Mouse (Mus musculus): ENCODE data around the gene Bcl2. TPM values are rescaled to one million over a fixed set of nuclear protein-coding genes. Genes with fewer than 3 reads are reported as not detected.

The Bcl2 gene
- 0.63 and 0.98 TPM in 2 replicates for total RNA-seq (2012; rRNA removed)

GRCm38 (mm10) chr1:106713621-106714529 lies at the start of gene Bcl2:
Bcl2 (minus strand) TSS chr1:106714274.
- in situ Hi-C loops (cut with MboI; ENCODE audit: low sequenced_read_pairs in 2 of 2, unreplicated experiment in 2 of 2), result no loop called here

GRCm38 (mm10) chr1:106760750-106761149 lies 46.7 kb upstream of the Bcl2 start:
- no peak for DNase-seq (ENCODE audit: low read depth, low spot score)
- no peak overlapping the region for H3K4me3 ChIP-seq (ENCODE audit: insufficient read depth in 1 of 2, low read depth in 1 of 2, low read length in 2 of 2, poor library complexity in 1 of 2, severe bottlenecking in 1 of 2)
- H3K36me3 ChIP-seq (ENCODE audit: control insufficient read depth, insufficient read depth, low read length, poor library complexity, severe bottlenecking), result no peaks in the 10 kb centered on the region; the same call in 1 of the 2 replicates
- in situ Hi-C loops (cut with MboI; ENCODE audit: low sequenced_read_pairs in 2 of 2, unreplicated experiment in 2 of 2), result no loop called here
- no peak overlapping the region for H3K9ac ChIP-seq (ENCODE audit: insufficient read depth, low read depth, low read length, poor library complexity, severe bottlenecking)
- no peak overlapping the region for H3K27ac ChIP-seq (ENCODE audit: insufficient read depth, low read depth, low read length, poor library complexity, severe bottlenecking)
- H3K4me1 ChIP-seq (ENCODE audit: control insufficient read depth in 2 of 2, insufficient read depth in 2 of 2, low read length in 2 of 2, poor library complexity in 1 of 2), result peaks cover 0 to 2% of the 10 kb centered on the region in 2 experiments; a peak in 1 of 4 replicates
- H3K9me3 ChIP-seq (ENCODE audit: control insufficient read depth, insufficient read depth, low read depth, low read length), result no peaks in the 10 kb centered on the region
- TF ChIP-seq CHD2 (IDR thresholded peaks at IDR 0.05; ENCODE audit: low read depth, low read length), result no peak
- no peak for TF ChIP-seq MAFK (IDR thresholded peaks at IDR 0.05; ENCODE audit: insufficient read depth, low read depth, low read length)
- no peak for TF ChIP-seq HCFC1 (IDR thresholded peaks at IDR 0.05; ENCODE audit: borderline replicate concordance, insufficient read depth, low read length)
- no peak for TF ChIP-seq ZNF384 (IDR thresholded peaks at IDR 0.05; ENCODE audit: low read depth, low read length)
- TF ChIP-seq ZC3H11A (IDR thresholded peaks at IDR 0.05; ENCODE audit: borderline replicate concordance, low read depth, low read length), result no peak

More at GRCm38 (mm10) chr1:106713621-106714529, at the start of gene Bcl2:
- Histone ChIP-seq H3K4me3 (ENCODE audit: insufficient read depth in 1 of 2, low read depth in 1 of 2, low read length in 2 of 2, poor library complexity in 1 of 2, severe bottlenecking in 1 of 2) (peak within 1 kb of the TSS; percentile 71 to 74), H3K9ac (ENCODE audit: insufficient read depth, low read depth, low read length, poor library complexity, severe bottlenecking) (peak within 1 kb of the TSS; percentile 74), H3K27ac (ENCODE audit: insufficient read depth, low read depth, low read length, poor library complexity, severe bottlenecking) (no peak within 1 kb of the TSS), H3K4me1 (ENCODE audit: control insufficient read depth in 2 of 2, insufficient read depth in 2 of 2, low read length in 2 of 2, poor library complexity in 1 of 2) (peaks cover 0 to 6% of the 10 kb centered on the region in 2 experiments; a peak in 2 of 4 replicates), H3K36me3 (ENCODE audit: control insufficient read depth, insufficient read depth, low read length, poor library complexity, severe bottlenecking) (no peaks in the 10 kb centered on the region), H3K9me3 (ENCODE audit: control insufficient read depth, insufficient read depth, low read depth, low read length) (no peaks in the 10 kb centered on the region)
- DNase-seq (ENCODE audit: low read depth, low spot score), result peak; percentile 27
- TF ChIP-seq CHD2 (IDR thresholded peaks at IDR 0.05; ENCODE audit: low read depth, low read length) (no peak), ZNF384 (IDR thresholded peaks at IDR 0.05; ENCODE audit: low read depth, low read length) (no peak), ZC3H11A (IDR thresholded peaks at IDR 0.05; ENCODE audit: borderline replicate concordance, low read depth, low read length) (no peak), MAFK (IDR thresholded peaks at IDR 0.05; ENCODE audit: insufficient read depth, low read depth, low read length) (no peak), HCFC1 (IDR thresholded peaks at IDR 0.05; ENCODE audit: borderline replicate concordance, insufficient read depth, low read length) (no peak)

- Histone ChIP-seq H3K27ac (ENCODE audit: insufficient read depth, low read depth, low read length, poor library complexity, severe bottlenecking) (peak within 1 kb of the TSS; percentile 6; the same call in 1 of the 2 replicates), H3K4me1 (ENCODE audit: control insufficient read depth in 2 of 2, insufficient read depth in 2 of 2, low read length in 2 of 2, poor library complexity in 1 of 2) (peaks cover 0 to 2% of the 10 kb centered on the region in 2 experiments; a peak in 1 of 4 replicates), H3K9me3 (ENCODE audit: control insufficient read depth, insufficient read depth, low read depth, low read length) (no peaks in the 10 kb centered on the region), H3K36me3 (ENCODE audit: control insufficient read depth, insufficient read depth, low read length, poor library complexity, severe bottlenecking) (peaks cover 5% of the 10 kb centered on the region; the same call in 1 of the 2 replicates), H3K4me3 (ENCODE audit: insufficient read depth in 1 of 2, low read depth in 1 of 2, low read length in 2 of 2, poor library complexity in 1 of 2, severe bottlenecking in 1 of 2) (peak within 1 kb of the TSS; percentile 76 to 87), H3K9ac (ENCODE audit: insufficient read depth, low read depth, low read length, poor library complexity, severe bottlenecking) (peak within 1 kb of the TSS; percentile 84)
- peak; percentile 85 for DNase-seq (ENCODE audit: low read depth, low spot score)
- in situ Hi-C loops (cut with MboI; ENCODE audit: low sequenced_read_pairs in 2 of 2, unreplicated experiment in 2 of 2), result no loop called here
- TF ChIP-seq MAFK (IDR thresholded peaks at IDR 0.05; ENCODE audit: insufficient read depth, low read depth, low read length), result no peak
- TF ChIP-seq ZNF384 (IDR thresholded peaks at IDR 0.05; ENCODE audit: low read depth, low read length), result no peak
- TF ChIP-seq CHD2 (IDR thresholded peaks at IDR 0.05; ENCODE audit: low read depth, low read length), result no peak
- no peak for TF ChIP-seq ZC3H11A (IDR thresholded peaks at IDR 0.05; ENCODE audit: borderline replicate concordance, low read depth, low read length)
- TF ChIP-seq HCFC1 (IDR thresholded peaks at IDR 0.05; ENCODE audit: borderline replicate concordance, insufficient read depth, low read length), result peak; percentile 46; the same call in 1 of the 2 replicates
Measured at GRCm38 (mm10) chr1:106759572-106760435, 45.7 kb upstream of the Bcl2 start, which contains the start of gene Kdsr. Kdsr (minus strand) TSS chr1:106759727.
